Mouse (Mus musculus) CH12F3 (cell line): Measurements from ENCODE around the gene Arpc3.

Source experiments
- in situ Hi-C: fragments of 300-500 bp; cut with MboI; formaldehyde crosslinking; loops from 2 replicates; pipeline ENCODE4 v1.14.3; 2020; ENCODE audit warnings: low sequenced_read_pairs

Arpc3 gene

GRCm38 (mm10) chr5:122391786-122392180, at the start of gene Arpc3:
TSS of gene Arpc3 (plus strand) at chr5:122391878.
- in situ Hi-C loops: no loop called here

- in situ Hi-C loops: no loop called here
These were observed 48.8 kb upstream of the Arpc3 start for GRCm38 (mm10) chr5:122342874-122343273.

GRCm38 (mm10) chr5:122343768-122344167, 47.9 kb upstream of the Arpc3 start:
- in situ Hi-C loops: no loop called here

DNA sequence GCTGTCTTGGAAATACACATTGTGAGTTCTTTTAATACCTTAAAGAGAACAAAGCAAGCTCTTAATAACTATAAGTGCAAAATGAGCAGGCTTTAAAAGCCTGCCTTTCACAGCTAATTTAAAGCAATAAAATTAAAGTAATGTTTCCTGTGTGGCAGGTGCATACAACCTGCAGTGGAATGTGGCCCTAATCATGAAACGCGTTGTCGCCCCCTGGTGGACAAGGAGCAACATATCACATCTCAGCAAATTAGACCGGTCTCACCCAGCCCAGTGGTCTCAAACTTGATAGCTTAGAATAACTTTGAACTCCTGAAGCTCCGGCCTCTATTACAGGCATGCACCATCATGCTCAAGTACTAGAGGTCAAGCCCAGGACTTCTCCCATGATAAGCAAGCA, 47.4 kb upstream of the Arpc3 start:
- in situ Hi-C loops: no loop called here

DNA sequence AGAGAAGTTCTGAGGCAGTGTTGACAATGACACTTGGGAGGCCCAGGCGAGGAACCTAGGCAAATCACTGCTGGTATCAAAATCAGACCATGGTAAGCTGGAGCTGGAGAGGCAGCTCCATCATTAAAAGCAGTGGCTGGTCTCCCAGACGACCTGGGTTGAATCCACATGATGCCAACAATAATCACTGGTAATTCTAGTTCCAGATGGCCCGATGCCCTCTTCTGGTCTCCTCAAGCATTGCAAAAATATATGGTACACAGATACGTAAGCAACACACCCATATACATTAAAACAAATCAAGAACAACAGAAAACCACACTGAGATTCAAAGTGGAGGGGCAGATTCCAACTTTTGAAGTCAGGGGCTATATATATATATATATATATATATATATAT, 45.9 kb upstream of the Arpc3 start:
- in situ Hi-C loops: no loop called here

GRCm38 (mm10) chr5:122353807-122354491, 37.7 kb upstream of the Arpc3 start, which contains the start of the genes Rad9b and Vps29:
TSS of gene Rad9b (minus strand) at chr5:122354233.
TSS of gene Vps29 (plus strand) at chr5:122354369.
- in situ Hi-C loops: no loop called here

DNA sequence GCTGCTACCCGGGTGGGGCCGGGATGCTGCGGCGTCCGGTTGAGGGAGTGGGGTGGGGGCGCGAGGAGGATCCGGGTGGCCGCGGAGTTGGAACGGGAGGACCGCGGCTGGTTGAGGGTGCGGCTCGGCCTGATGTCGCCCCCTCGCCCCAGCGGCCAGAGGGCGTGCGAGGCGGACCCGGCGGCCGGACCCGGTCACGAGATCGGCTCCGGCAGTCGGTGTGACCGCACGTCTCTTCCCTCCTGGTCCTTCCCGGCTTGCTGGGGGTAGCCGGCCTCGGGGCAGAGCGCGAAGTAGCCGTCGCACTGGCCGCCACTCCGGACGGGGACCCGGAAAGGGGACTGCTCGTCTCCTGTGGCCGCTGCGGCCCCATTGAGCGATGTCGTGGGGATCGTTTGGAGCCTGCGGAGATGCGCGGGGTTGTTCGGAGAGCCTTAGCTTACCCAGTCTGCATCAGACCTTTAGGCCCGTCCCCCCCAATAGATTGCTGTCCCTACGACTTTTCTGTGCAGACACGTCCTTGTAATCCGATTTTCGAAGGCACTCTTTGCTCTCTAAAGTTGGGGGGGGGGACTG, 37.1 kb upstream of the Arpc3 start:
- in situ Hi-C loops: no loop called here

DNA sequence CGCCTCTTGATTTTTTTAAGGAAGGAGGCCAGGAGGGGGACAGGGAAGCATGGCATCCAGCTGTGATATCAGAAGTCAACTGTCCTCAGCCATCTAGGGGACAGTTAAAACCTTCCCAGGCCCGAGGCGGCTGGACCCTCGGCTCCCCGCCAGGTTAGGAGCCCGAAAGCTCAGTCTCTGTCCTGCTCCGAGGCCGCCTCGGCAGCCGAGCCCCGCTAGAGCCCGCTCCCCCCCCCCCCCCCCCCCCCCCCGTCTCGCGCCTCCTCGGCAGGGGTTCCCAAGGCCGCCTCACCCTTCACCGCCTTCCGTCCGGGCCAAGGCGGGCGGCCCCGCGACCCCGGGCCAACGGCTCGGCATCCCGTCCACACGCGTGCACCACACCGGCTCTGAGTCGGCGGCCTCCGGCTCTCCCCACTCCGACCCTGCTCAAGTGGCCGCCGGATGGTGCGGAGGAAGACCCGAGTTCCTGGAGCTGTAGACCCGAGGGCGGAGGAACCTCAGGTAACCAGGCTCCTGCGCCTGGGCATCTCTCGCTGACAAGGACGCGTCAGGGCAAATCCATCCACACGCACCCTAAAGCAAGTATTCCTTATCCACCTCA, 20.0 kb upstream of the Arpc3 start, which contains the start of gene Gpn3:
TSS of gene Gpn3 (plus strand) at position 286 of the 601 bp plus-strand sequence.
- in situ Hi-C loops: no loop called here

DNA sequence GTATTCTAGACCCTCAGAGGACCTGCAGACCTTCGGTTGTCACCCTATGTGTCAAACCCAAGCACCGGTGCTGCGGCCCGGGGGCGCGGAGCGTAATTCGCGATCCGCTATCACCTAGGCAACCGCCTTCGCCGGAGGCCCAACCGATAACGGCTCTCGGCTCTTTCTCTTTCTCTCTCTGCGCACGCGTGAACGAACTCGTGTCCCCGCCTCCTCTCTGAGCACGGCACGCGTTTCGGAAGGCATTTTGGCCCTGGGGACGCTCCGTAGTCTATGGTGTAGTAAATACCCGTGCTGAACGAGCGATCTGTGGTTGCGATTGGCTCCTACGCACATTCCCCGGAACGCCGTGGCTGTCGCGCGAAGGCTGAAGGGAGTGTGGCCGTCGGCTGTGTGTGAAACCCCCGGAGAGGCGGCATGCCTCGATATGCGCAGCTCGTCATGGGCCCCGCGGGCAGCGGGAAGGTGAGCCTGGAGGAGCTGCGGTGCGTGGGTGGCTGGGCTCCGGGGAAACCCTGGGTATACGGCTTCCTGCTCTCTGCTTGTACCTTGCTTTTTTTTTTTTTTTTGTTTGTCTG, 19.4 kb upstream of the Arpc3 start, which contains the start of gene Fam216a:
TSS of gene Fam216a (minus strand) at position 173 of the 578 bp plus-strand sequence.
- in situ Hi-C loops: no loop called here

DNA sequence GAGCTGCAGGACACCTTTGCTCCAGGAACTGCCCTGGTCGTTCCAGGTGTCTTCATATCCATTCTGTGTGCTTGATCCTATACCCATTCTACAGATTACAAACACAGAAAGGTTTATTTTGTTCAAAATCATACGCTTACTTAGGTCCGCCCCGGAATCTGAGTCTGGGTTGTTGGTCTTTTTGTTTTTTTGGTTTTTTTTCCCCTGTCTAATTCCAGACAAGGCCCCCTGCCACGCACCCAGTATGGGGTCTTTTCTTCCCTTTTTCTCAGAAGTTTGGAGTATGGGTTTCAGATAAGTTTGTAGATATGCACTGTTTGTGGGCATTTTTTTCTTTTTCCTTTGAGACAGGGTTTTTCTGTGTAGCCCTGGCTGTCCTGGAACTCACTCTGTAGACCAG, 18.8 kb upstream of the Arpc3 start:
- in situ Hi-C loops: no loop called here

- in situ Hi-C loops: no loop called here
These were observed 14.4 kb upstream of the Arpc3 start for GRCm38 (mm10) chr5:122377101-122377833.

DNA sequence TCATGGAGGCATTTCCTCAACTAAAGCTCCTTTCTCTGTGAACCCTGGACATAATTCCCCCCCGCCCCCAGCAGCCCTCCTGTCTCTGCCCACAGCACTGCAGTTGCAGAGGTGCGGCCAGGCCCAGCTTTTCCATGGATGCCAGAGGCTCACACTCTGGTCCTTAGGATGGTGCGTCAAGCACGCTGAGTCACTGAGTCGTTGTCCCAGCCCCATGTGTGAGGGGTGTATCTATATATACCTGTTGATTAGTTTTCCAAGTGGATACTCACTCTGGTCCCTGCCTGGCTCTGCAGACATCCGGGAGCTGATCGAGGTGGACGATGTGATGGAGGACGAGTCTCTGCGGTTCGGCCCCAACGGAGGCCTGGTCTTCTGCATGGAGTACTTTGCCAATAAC, 13.5 kb upstream of the Arpc3 start:
- in situ Hi-C loops: no loop called here

DNA sequence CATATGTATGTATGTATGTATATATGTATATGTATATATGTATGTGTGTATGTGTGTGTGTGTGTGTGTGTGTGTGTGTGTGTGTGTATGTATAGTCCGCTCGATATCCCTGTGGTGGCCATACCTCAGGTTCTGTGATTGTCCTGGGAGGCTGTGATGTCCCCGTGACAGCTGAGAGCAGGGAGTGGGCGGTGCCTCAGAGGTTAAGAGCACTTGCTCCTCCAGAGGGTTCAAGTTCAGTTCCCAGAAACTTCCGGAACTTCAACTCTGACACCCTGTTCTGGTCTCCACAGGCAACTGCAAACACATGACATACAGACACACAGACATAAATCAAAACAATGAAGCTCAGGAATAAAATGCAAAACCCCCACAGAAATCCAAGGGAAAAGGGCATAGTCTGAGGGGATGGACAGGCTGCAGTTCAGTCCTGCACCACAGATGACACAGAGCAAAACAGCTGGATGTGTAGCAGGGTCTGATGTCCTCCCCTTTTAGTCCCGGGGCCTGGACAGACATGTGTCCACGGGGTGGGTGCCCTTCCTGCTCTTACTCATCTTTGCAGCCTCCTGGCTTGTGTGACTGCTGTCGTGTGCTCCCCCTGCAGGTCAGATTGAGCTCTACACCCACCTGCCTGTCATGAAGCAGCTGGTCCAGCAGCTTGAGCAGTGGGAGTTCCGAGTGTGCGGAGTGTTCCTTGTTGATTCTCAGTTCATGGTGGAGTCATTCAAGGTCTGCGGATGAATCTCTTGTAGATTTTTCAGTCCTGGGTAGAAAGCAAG, 12.1 kb upstream of the Arpc3 start:
- in situ Hi-C loops: no loop called here

DNA sequence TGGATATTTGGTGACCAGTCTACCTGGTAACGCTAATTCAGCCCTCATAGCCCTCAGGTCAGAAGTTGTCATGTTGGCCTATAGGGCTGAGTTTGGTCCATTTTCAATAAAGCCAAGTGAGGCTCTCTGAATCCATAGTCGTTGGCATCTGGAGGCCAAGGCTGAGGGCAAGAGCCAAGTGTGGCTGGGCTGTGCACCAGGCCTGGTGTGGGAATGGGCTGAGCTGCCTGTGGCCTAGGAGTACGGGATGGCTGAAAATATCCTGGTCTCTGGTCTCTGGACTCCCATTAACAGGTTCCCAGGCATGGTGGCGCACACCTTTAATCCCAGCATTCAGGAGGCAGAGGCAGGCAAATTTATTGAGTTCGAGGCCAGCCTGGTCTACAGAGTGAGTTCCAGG, 1.7 kb upstream of the Arpc3 start:
- in situ Hi-C loops: no loop called here

DNA sequence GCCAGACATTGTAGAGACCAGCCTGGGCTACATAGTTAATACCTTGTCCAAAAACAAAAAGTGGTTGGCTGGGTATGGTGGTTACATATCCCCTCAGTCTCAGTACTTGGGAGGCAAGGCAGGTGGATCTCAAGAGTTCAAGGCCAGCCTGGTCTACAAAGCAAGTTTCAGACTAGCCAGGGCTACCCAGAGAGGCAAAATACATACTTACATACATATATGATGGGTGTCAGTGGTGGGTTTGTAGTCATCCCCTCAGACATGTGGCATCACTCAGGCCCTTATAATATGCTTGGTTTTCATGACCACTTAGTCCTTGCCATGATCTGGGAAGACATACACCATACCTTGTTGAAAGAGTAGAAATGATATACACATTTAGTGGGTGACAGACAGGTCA, 1.0 kb upstream of the Arpc3 start:
- in situ Hi-C loops: no loop called here

DNA sequence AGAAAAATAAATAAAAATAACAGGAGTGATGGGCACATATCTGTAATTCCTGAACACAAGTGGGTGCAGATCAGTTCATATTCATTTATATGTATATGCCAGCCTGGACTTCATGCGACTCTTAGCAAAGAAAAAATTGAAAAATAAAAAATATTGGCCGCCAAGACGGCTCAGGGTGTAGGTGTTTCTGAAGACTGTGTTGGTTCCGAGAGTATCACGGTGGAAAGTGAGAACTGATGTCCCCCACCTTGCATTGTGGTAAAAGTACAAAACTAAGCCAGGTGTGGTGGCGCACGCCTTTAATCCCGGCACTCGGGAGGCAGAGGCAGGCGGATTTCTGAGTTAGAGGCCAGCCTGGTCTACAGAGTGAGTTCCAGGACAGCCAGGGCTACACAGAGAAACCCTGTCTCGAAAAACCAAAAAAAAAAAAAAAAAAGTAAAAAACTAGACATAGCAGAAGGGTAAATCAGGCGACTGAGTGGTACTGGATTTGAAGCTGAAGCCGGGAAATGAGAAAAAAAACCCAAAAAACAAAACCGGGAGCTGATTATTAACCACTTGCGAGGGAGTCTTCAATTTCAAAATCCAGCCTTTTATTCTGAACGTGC, 396 bp upstream of the Arpc3 start:
- in situ Hi-C loops: no loop called here

DNA sequence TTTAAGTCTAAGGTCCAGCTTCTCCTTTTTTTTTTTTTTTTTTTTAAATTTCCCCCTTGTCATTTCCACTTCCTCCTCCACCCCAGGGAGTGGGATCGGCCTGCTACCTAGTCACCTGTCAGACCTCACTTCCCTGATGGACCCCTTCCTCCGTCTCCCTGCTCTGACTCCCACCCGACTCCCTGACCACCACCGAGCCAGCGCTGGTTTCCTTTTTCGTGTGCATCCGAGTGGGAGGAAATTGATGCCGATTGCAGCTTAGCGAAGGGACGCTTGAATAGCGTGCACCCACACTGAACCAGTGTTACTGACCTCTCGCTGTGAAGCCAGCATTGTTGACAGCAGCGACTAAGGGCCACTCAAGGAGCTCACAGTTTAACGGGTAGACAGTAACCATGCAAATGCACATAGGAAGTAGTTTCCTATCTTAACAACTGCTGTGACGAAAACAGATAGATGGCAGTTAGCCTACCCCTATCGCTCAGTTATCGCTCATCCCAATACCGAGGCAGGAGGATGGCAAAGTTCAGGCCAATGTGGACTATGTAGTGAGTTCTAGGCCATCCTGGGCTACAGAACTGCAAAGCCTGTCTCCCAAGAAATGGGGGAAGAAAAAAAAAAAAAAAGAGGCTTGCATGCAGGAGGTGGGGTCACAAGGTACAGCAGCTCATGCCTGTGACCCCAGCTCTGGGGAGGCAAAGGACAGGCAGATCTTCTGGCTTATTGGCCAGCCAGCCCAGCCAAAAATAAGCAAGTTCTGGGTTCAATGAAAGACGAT, 738 bp downstream of the Arpc3 start:
- in situ Hi-C loops: no loop called here

GRCm38 (mm10) chr5:122393887-122394286, 2.2 kb downstream of the Arpc3 start:
- in situ Hi-C loops: no loop called here

- in situ Hi-C loops: no loop called here
These were observed 5.1 kb downstream of the Arpc3 start for GRCm38 (mm10) chr5:122396791-122397190.
